Mouse (Mus musculus) MEL (cell line): ENCODE results near the gene Spag5.

Source experiments
- BHLHE40 ChIP-seq: IDR thresholded peaks from 2 replicates; pipeline ENCODE4 v1.6.1; 2012; ENCODE audit warnings: low read depth, mild to moderate bottlenecking, inconsistent platforms, low read length, improper control_type of control experiment, borderline replicate concordance
- CTCF ChIP-seq, 3 experiments: IDR thresholded peaks in 2 of 3; conservative IDR thresholded peaks in 1 of 3; 2 replicates each; pipeline ENCODE4 v1.5.1; 2011 to 2012; ENCODE audit warnings: low read length in 3 of 3, low read depth in 2 of 3, mild to moderate bottlenecking in 2 of 3, improper control_type of control experiment in 1 of 3, inconsistent platforms in 1 of 3, mixed read lengths in 1 of 3, moderate library complexity in 1 of 3; ENCODE audit not compliant: control insufficient read depth in 1 of 3, insufficient read depth in 1 of 3, poor library complexity in 1 of 3, severe bottlenecking in 1 of 3
- EP300 ChIP-seq, 2 experiments: IDR thresholded peaks; 2 replicates each; pipeline ENCODE4 v1.6.1; 2011; ENCODE audit warnings: improper control_type of control experiment in 2 of 2, low read length in 2 of 2, low read depth in 1 of 2, mild to moderate bottlenecking in 1 of 2
- MAFK ChIP-seq: IDR thresholded peaks from 2 replicates; pipeline ENCODE4 v1.6.1; 2011; ENCODE audit warnings: low read depth, mild to moderate bottlenecking, low read length, improper control_type of control experiment, borderline replicate concordance
- NELFE ChIP-seq: IDR thresholded peaks from 2 replicates; pipeline ENCODE4 v1.6.1; 2011; ENCODE audit warnings: low read depth, low read length, improper control_type of control experiment
- NRF1 ChIP-seq: IDR thresholded peaks from 2 replicates; pipeline ENCODE4 v1.6.1; 2014; ENCODE audit warnings: low read depth, mild to moderate bottlenecking, inconsistent platforms, low read length, improper control_type of control experiment, moderate library complexity; ENCODE audit not compliant: poor library complexity, insufficient read depth, severe bottlenecking
- POLR2A ChIP-seq, 2 experiments: IDR thresholded peaks; 2 replicates each; pipeline ENCODE4 v1.6.1; 2011 to 2012; ENCODE audit warnings: low read length in 2 of 2, mild to moderate bottlenecking in 2 of 2, control low read depth in 1 of 2, improper control_type of control experiment in 1 of 2, low read depth in 1 of 2, moderate library complexity in 1 of 2; ENCODE audit not compliant: control insufficient read depth in 1 of 2, insufficient read depth in 1 of 2, poor library complexity in 1 of 2

DNA sequence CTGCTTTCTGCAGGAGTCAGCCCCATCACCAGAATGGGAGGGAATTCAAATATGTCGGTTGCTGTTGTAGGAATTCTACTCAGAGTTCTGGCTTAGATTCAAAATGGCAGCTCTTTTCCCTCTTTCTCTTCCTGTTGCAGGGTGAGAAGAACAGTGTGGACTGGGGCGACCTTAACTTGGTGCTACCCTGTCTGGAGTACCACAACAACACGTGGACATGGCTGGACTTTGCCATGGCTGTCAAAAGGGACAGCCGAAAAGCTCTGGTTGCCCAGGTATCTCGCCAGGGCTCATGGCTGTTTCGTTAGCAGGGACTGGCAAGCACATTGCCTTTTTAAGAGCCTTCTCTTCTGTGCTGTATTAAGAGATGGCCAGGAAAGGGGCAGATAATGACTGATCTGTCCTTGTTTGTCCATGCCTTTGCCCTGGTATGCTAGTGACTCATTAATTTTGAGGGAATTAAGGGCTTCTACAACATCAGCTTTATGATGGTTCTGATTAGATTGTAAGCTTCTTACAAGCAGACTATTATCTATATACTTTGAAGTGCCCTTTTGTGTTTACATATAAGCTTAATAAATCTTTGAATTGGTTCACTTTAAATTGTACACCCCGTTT lies 12.1 kb upstream of the Spag5 start:
- TF ChIP-seq MAFK: no peak
- TF ChIP-seq POLR2A (IDR thresholded peaks at IDR 0.05; ENCODE audit: control insufficient read depth in 1 of 2, insufficient read depth in 1 of 2, low read depth in 1 of 2, low read length in 2 of 2, poor library complexity in 1 of 2): no peak
- TF ChIP-seq CTCF (IDR thresholded peaks at IDR 0.05 in 2 of 3, conservative IDR thresholded peaks at IDR 0.05 in 1 of 3; ENCODE audit: control insufficient read depth in 1 of 3, insufficient read depth in 1 of 3, low read depth in 2 of 3, low read length in 3 of 3, poor library complexity in 1 of 3, severe bottlenecking in 1 of 3): no peak
- TF ChIP-seq NRF1: no peak
- no peak for TF ChIP-seq NELFE
- no peak for TF ChIP-seq BHLHE40
- TF ChIP-seq EP300 (IDR thresholded peaks at IDR 0.05; ENCODE audit: low read depth in 1 of 2, low read length in 2 of 2): no peak
